Mouse (Mus musculus) stomach, postnatal 0 days (tissue): ENCODE results near the gene Pdzd4. TPM values are rescaled to one million over a fixed set of nuclear protein-coding genes. Genes with fewer than 3 reads are reported as not detected.

Experiments used
- ATAC-seq: fragments of 200-750 bp; cut with Nextera tagmentation; 2 replicates; pipeline ENCODE4 v1.8.0; 2017; ENCODE audit not compliant: low FRiP score, low TSS enrichment
- DNase-seq: peaks from one replicate; pipeline ENCODE4 v3.0.0-alpha.2; 2016; ENCODE audit warnings: low spot score
- H3K27ac ChIP-seq: fragments of 300-500 bp; sonication (generic); replicated peaks from 2 replicates; pipeline ENCODE4 v1.5.1; 2014; ENCODE audit warnings: mild to moderate bottlenecking, control low read depth
- H3K27me3 ChIP-seq: fragments of 300-500 bp; sonication (generic); 2 replicates; pipeline ENCODE4 v1.6.1; 2014; ENCODE audit warnings: low read length; ENCODE audit not compliant: control insufficient read depth, insufficient read depth
- H3K36me3 ChIP-seq: fragments of 300-500 bp; sonication (generic); 2 replicates; pipeline ENCODE4 v1.6.1; 2014; ENCODE audit warnings: low read length, mixed read lengths; ENCODE audit not compliant: control insufficient read depth, insufficient read depth
- H3K4me1 ChIP-seq: fragments of 300-500 bp; sonication (generic); replicated peaks from 2 replicates; pipeline ENCODE4 v1.6.1; 2014; ENCODE audit warnings: antibody characterized with exemption; ENCODE audit not compliant: control insufficient read depth, insufficient read depth
- H3K4me2 ChIP-seq: fragments of 300-500 bp; sonication (generic); replicated peaks from 2 replicates; pipeline ENCODE4 v1.6.1; 2014; ENCODE audit warnings: low read depth, mild to moderate bottlenecking, control low read depth, moderate library complexity
- H3K4me3 ChIP-seq: fragments of 300-500 bp; sonication (generic); 2 replicates; pipeline ENCODE4 v1.5.1; 2014; ENCODE audit warnings: low read depth, low read length, control low read depth
- H3K9ac ChIP-seq: fragments of 300-500 bp; sonication (generic); 2 replicates; pipeline ENCODE4 v1.6.1; 2014; ENCODE audit warnings: mild to moderate bottlenecking, low read length, control low read depth, mixed read lengths
- H3K9me3 ChIP-seq: fragments of 300-500 bp; sonication (generic); 2 replicates; pipeline ENCODE4 v1.6.1; 2016; ENCODE audit warnings: low read length; ENCODE audit not compliant: control insufficient read depth
- CTCF ChIP-seq: IDR thresholded peaks from 2 replicates; pipeline ENCODE4 v1.5.1; 2016; ENCODE audit warnings: antibody characterized with exemption, low read depth, mild to moderate bottlenecking, moderate library complexity
- EP300 ChIP-seq: optimal IDR thresholded peaks from 2 replicates; pipeline ENCODE3; 2016; ENCODE audit warnings: antibody characterized with exemption
- WGBS: fragments of 180-500 bp; shearing (Covaris S2); extraction: QIAGEN DNeasy Blood & Tissue Kit; methylation state at CpG from one replicate; pipeline ENCODE4 v1.1.7; 2014; 5-methylcytosine and 5-hydroxymethylcytosine counted together
- polyA plus RNA-seq: library from polyadenylated mRNA; unstranded; fragments of >200 nt; fragmentation: Nextera tagmentation; extraction: Ambion mirVana; gene quantifications from 2 replicates; pipeline ENCODE4 v1.2.1, GENCODE M21; 2015

The Pdzd4 gene
- polyA plus RNA-seq, 1 experiment from 2014 or later: 0.38 TPM

GRCm38 (mm10) chrX:73864692-73865091, 39.9 kb upstream of the Pdzd4 start:
- TF ChIP-seq CTCF (no peak), EP300 (no peak)
- Histone ChIP-seq H3K9me3 (no peaks in the 10 kb centered on the region), H3K27me3 (no peaks in the 10 kb centered on the region), H3K9ac (no peak overlapping the region), H3K4me1 (no peaks in the 10 kb centered on the region), H3K27ac (no peak overlapping the region), H3K4me3 (no peak overlapping the region), H3K36me3 (no peaks in the 10 kb centered on the region), H3K4me2 (no peak overlapping the region)
- ATAC-seq: no peak
- 46% methylated on average over 3 of the region's 3 CpGs for WGBS
- no peak for DNase-seq

GRCm38 (mm10) chrX:73855087-73855408, 30.3 kb upstream of the Pdzd4 start:
- H3K27me3 ChIP-seq: no peaks in the 10 kb centered on the region
- H3K9ac ChIP-seq: no peak overlapping the region
- H3K4me1 ChIP-seq: no peaks in the 10 kb centered on the region
- no peak for TF ChIP-seq CTCF
- TF ChIP-seq EP300: no peak
- no peak for DNase-seq
- WGBS: 61% methylated on average over 3 of the region's 3 CpGs
- H3K4me2 ChIP-seq: no peak overlapping the region
- ATAC-seq: no peak
- H3K36me3 ChIP-seq: no peaks in the 10 kb centered on the region
- no peak overlapping the region for H3K27ac ChIP-seq
- no peak overlapping the region for H3K4me3 ChIP-seq
- H3K9me3 ChIP-seq: no peaks in the 10 kb centered on the region

- 82% methylated on average over 9 of the region's 9 CpGs for WGBS
- Histone ChIP-seq H3K36me3 (no peaks in the 10 kb centered on the region), H3K9ac (no peak overlapping the region), H3K27ac (no peak overlapping the region), H3K27me3 (no peaks in the 10 kb centered on the region), H3K4me1 (no peaks in the 10 kb centered on the region), H3K9me3 (no peaks in the 10 kb centered on the region), H3K4me3 (no peak overlapping the region), H3K4me2 (no peak overlapping the region)
- TF ChIP-seq EP300 (no peak), CTCF (no peak)
- ATAC-seq (no peak), DNase-seq (no peak)
These were observed 29.7 kb upstream of the Pdzd4 start for GRCm38 (mm10) chrX:73854326-73855086.

- Histone ChIP-seq H3K9me3 (no peaks in the 10 kb centered on the region), H3K9ac (no peak overlapping the region), H3K36me3 (no peaks in the 10 kb centered on the region), H3K27me3 (no peaks in the 10 kb centered on the region), H3K4me3 (no peak overlapping the region), H3K4me2 (no peak overlapping the region), H3K4me1 (no peaks in the 10 kb centered on the region), H3K27ac (no peak overlapping the region)
- ATAC-seq (no peak), DNase-seq (no peak)
- 57% methylated on average over 3 of the region's 3 CpGs for WGBS
- TF ChIP-seq CTCF: no peak
- TF ChIP-seq EP300: no peak
These were observed 11.9 kb upstream of the Pdzd4 start for GRCm38 (mm10) chrX:73836691-73837090.

DNA sequence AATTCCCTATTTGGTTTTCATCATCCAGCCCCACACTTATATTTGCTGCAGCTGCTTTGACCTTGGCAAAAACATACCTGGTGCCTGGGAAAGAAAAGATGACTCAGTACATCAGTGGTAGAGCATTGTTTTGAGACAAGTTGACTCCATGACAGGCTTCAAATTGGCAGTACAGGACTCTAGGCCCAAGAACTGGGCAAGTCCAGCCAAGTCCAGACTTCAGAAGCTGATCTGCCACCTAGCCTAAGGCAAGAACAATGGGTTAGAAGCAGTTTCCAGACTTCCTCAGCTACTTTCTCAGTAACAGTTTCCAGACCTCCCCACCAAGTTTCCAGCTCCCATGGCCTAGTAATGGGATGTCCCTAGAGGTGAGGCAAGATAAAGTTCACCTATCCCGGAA, 11.0 kb upstream of the Pdzd4 start:
- no peak overlapping the region for H3K4me3 ChIP-seq
- H3K36me3 ChIP-seq: no peaks in the 10 kb centered on the region
- H3K27me3 ChIP-seq: no peaks in the 10 kb centered on the region
- H3K4me1 ChIP-seq: no peaks in the 10 kb centered on the region
- no peak for TF ChIP-seq EP300
- TF ChIP-seq CTCF: no peak
- WGBS: 90% methylated on average over 1 of the region's 1 CpGs
- no peak overlapping the region for H3K27ac ChIP-seq
- no peaks in the 10 kb centered on the region for H3K9me3 ChIP-seq
- DNase-seq (no peak), ATAC-seq (no peak)
- no peak overlapping the region for H3K4me2 ChIP-seq
- H3K9ac ChIP-seq: no peak overlapping the region

GRCm38 (mm10) chrX:73823747-73824146, 1.0 kb downstream of the Pdzd4 start:
- Histone ChIP-seq H3K27me3 (no peaks in the 10 kb centered on the region), H3K4me2 (peak overlapping the region; percentile 71), H3K36me3 (no peaks in the 10 kb centered on the region), H3K4me3 (peak overlapping the region; percentile 57), H3K9me3 (no peaks in the 10 kb centered on the region), H3K27ac (no peak overlapping the region), H3K4me1 (no peaks in the 10 kb centered on the region), H3K9ac (no peak overlapping the region)
- WGBS: 21% methylated on average over 17 of the region's 17 CpGs
- no peak for ATAC-seq
- no peak for DNase-seq
- TF ChIP-seq CTCF (no peak), EP300 (no peak)
